Mouse (Mus musculus) left cerebral cortex, postnatal 25 days (tissue): ENCODE measurements around the gene Cab39. TPM values are rescaled to one million over a fixed set of nuclear protein-coding genes. Genes with fewer than 3 reads are reported as not detected.

ENCODE experiments used
- DNase-seq, 2 experiments: peaks; one replicate each; pipeline ENCODE4 v3.0.0; 2022; ENCODE audit warnings: low spot score in 2 of 2, mixed read lengths in 1 of 2
- intact Hi-C: fragments of 180-260 bp; cut with DNase I; formaldehyde crosslinking; loops from one replicate; pipeline ENCODE4 v1.15.1; 2025
- total RNA-seq, 2 experiments: library from RNA; stranded (reverse); gene quantifications; 2 replicates each; pipeline ENCODE4 v1.2.3; 2021

Gene Cab39
- 100 to 1,000 TPM; 151 to 156 TPM for total RNA-seq

- peak; percentile 89 to 90 for DNase-seq
- intact Hi-C loops, result loop anchor here (2.0 kb wide), 1 partner anchor 49 kb away; no protein-coding TSS in a partner anchor
These were observed at the start of gene Cab39 for GRCm38 (mm10) chr1:85793208-85794105. Cab39 (plus strand) TSS chr1:85793441.

DNA sequence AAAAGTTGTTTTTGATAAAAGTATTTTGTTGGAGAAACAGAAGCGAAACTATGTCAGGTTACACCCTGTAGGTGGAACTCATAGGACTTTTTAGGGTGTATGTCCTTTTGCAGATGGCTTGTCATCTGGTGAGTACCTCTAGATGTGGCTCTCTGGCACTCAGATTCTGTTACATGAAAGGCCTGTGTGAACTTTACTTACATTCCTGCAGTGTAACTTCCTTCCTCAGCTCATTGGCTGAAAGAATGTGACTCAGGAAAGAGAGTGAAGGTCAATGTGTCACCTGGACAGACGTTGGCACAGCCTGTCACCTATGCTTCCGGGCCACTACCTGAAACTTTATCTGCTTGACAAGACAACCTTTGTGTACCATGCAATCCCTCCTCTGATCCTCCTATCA, 48.7 kb upstream of the Cab39 start:
- intact Hi-C loops, result no loop called here
- DNase-seq, result no peak

DNA sequence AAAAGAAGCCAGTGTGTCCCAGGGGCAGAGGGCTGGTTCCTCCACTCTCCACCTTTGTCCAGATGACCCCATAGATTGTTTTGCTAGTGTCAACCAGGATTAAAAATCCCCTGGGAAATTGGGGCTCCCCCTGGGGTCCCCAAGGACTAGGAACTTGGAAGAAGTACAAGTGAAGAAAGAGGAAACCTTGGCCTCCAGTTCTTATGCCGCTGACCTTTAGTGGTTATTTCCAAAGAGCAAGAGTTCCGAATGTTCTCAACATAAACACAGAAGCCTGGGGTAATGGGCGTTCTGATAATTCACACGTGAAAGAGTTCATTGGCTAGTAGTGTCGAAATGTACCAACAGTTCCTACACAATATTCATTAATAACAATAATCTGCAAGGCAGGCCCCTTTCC, 46.7 kb upstream of the Cab39 start:
- intact Hi-C loops, result no loop called here
- DNase-seq, result no peak

DNA sequence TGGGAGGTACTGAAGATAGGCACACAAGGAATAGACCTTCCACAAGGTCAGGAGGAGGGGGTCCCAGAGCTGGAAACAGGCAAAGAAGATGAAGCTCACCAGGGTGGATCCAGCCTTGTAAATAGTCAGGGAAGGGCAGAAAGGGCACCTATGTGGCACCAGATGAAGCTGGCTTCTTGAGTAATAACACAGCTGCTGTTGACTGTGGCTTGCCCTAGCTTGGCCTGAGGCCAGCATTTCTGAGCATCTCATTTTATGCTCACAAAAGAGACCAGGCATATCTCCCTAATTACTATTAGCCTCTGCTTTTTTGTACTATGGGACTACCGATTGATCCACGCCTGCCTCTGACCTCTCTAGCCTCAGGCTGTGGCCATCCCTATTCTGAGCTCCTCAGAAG, 43.4 kb upstream of the Cab39 start:
- intact Hi-C loops, result loop anchor here (5.0 kb wide), 1 partner anchor 92 kb away; no protein-coding TSS in a partner anchor
- no peak for DNase-seq

GRCm38 (mm10) chr1:85750650-85751049, 42.6 kb upstream of the Cab39 start:
- intact Hi-C loops, result loop anchor here (5.0 kb wide), 1 partner anchor 92 kb away; no protein-coding TSS in a partner anchor
- no peak for DNase-seq

GRCm38 (mm10) chr1:85751494-85751893, 41.7 kb upstream of the Cab39 start:
- DNase-seq, result peak in 1 of 2 experiments; percentile 16
- intact Hi-C loops, result loop anchor here (5.0 kb wide), 1 partner anchor 91 kb away; no protein-coding TSS in a partner anchor

DNA sequence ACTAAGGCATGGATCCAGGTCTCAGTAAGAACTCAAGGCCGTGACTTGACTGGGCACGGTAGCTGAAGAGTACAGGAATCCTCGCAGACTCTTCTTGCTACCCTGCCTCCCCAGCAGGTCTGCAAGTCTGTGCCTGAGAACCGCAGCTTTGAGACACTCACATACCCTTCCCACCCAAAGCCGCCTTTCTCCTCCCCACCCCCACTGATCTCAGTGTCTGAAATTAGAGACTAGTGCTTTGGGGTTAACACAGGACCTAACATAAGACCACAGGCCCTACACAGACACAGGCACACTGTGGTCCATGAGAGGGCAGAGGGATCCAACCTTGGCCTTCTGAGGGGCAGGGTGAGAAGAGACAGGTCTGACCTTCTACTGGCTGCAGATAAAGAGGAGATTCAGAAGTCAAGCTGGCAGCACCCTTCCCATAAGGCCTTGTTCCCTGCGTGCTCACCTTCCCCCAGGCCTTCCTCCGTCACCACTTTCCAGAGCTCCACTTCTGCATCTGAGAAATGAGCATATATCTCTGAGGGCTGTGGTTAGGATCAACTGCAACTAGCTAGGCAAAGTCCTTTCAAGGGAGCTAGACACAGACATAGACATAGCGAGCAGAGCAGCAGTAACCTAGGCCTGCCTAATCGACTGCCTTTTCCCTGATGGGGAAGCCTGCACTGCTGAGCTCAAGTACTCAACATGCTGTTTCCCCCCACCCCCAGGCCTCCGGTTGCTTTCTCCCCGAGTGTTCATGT, 41.1 kb upstream of the Cab39 start:
- DNase-seq, result no peak
- intact Hi-C loops, result loop anchor here (5.0 kb wide), 1 partner anchor 90 kb away; no protein-coding TSS in a partner anchor

DNA sequence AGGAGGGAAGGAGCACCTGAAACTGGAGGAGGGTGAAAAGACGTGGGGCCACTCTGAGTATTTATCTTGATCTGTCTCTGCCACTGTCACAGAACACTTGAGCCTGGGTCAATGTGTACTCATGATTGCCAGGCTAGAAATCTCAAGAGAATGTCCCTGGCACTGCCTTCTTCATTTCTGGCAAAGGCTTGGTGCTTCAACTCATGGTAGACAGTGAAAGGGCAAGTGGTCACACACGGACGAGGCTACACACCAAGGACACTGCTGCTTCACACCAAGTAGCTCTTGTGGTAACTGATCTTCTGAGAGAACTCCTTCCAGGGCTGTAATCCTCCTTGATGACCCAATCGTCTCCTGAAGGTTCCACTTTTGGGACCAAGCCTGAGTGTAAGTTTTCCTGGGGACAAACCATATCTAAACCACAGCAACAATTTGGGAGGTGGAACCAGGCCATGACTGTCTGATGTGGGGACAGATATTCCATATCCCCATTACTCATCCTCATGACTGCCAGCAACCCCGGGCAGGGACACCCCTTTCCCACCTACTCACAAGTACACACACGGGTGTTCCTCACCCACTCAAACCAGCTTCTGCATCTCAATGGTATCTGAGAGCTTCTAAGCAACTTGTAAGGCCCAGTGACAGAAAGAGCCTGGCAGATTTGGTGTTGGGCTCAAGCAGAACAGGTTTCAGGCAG, 35.6 kb upstream of the Cab39 start:
- peak in 1 of 2 experiments; percentile 59 for DNase-seq
- intact Hi-C loops, result no loop called here

- intact Hi-C loops, result no loop called here
- DNase-seq, result peak; percentile 37 to 72
These were observed 34.8 kb upstream of the Cab39 start for GRCm38 (mm10) chr1:85758231-85758968.

DNA sequence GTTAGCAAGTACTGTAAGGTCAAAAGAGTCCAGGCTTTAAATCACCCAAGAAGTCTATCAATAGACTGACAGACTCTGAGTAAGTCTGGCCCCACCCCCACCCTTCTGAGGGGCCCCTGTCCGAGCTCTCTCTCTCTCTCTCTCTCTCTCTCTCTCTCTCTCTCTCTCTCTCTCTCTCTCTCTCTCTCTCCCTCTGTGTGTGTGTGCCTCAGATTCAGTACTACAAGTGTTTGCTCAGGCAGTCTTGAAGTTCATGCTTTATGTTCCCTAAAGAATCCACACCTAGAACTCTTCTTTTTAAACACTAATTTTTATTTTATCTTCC, 34.3 kb upstream of the Cab39 start:
- intact Hi-C loops, result no loop called here
- DNase-seq, result no peak

DNA sequence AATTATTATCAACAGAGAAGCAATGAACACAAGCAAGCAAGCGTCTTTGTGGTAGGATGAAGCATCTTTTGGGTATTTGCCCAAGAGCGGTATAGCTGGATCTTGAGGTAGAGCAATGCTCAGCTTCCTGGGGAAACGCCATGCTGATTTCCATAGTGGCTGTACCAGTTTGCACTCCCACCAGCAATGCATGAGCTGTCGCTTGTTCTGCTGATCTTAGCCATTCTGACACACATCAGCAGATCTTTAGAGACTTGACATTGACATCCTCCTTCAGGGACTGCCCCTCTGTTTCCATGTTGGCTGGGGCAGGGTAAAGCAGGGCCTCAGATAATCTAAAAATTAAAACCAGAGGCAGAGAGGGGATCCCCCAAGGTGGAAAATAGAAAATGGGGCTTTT, 31.6 kb upstream of the Cab39 start:
- no peak for DNase-seq
- intact Hi-C loops, result no loop called here

DNA sequence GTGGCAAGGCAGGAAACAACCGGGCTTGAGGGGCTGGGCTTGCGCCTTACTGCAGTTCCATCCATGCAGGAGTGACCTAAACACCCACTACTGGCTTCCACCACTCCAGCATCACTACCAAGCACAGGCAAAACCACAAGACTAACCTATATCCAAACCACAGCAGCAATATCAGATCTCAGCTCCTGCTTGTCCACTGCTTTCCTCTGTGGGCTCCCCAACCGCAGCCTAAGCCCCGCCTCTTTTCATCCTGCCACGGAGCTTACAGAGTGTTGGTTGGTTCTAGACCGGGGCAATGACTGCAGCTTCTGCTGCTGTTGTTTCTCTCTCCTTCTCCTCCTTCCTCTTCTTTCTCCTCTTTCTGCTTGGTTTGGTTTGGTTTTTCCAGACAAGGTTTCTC, 29.9 kb upstream of the Cab39 start:
- intact Hi-C loops, result no loop called here
- DNase-seq, result no peak

- no peak for DNase-seq
- intact Hi-C loops, result no loop called here
These were observed 28.9 kb upstream of the Cab39 start for GRCm38 (mm10) chr1:85764291-85764690.

- intact Hi-C loops, result no loop called here
These were observed 27.1 kb upstream of the Cab39 start for GRCm38 (mm10) chr1:85766120-85766519.

DNA sequence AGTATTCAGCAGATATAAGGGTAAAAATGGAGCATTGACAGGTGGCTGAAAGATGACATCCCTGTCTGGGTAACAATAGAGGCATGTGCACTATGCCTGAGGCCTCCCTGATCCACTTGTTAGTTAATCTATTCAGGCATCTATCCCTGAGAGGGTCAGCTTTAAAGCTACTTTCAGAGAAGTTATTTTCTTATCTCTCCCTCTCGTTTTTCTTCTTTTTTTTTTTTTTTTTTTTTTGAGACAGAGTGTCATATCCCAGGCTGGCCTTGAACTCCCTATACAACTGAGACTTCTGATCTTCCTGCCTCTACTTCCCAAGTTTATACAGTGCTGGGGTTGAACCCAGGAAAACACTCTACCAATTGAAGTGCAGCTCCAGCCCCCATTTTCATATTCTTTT, 25.5 kb upstream of the Cab39 start:
- no peak for DNase-seq
- intact Hi-C loops, result no loop called here

More at GRCm38 (mm10) chr1:85766120-85766519, 27.1 kb upstream of the Cab39 start:
- no peak for DNase-seq

DNA sequence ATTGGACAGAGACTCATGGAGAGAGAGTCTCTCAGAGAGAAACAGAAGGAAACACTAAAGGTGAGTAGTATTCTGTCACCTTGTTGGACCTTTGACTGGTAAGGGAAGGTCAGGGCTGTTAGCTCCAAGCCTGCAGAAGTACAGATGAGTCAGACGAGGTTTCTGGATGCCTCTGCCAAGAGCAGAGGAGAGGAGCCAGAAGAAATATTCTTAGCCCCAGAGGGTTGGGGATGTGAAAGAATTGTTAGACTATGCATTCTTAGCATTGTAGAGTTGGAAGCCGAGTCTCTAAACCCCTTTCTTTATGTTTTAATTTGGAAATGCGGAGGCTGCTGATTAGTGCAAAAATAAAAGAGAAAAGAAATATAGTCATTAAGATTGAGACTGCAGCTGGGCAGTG, 21.3 kb upstream of the Cab39 start:
- peak in 1 of 2 experiments; percentile 46 for DNase-seq
- intact Hi-C loops, result no loop called here

GRCm38 (mm10) chr1:85775136-85775535, 18.1 kb upstream of the Cab39 start:
- intact Hi-C loops, result no loop called here
- peak in 1 of 2 experiments; percentile 24 for DNase-seq

GRCm38 (mm10) chr1:85776154-85776553, 17.1 kb upstream of the Cab39 start:
- DNase-seq, result no peak
- intact Hi-C loops, result no loop called here

DNA sequence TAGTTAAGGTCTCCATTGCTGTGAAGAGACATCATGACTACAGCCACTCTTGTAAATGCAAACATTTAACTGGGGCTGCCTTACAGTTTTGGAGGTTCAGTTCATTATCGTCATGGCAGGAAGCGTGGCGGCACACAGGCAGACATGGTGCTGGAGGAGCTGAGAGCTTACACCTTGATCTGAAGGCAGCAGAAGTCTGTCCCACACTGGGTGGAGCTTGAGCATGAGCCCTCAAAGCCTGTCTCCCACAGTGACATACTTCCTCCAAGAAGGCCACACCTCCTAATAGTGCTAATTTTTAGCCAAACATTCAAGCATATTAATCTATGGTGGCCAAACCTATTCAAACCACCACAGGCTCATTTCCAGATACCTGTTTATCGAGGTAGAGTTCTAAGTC, 14.8 kb upstream of the Cab39 start, which contains the start of gene A630001G21Rik:
TSS of gene A630001G21Rik (minus strand) at position 208 of the 400 bp plus-strand sequence.
- DNase-seq, result no peak
- intact Hi-C loops, result no loop called here
